Comparison of ENCODE assay signal across 12 mouse cellular contexts in the genomic region with DNA sequence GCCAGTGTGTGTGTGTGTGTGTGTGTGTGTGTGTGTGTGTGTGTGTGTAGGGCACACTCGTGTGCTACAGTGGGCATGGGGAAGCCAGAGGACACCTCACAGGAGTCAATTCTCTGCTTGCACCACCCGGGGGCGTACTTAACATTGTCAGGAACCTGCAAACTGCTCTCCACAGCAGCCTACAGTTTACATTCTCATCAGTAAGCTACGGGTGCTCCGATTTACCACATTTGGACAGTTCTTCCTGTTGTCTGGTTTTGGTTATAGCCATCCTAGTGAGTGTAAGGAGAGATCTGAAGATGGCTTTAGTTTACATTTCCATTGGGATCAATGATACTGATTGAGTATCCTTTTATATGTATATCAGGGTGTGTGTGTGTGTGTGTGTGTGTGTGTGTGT. TPM values are rescaled to one million over a fixed set of nuclear protein-coding genes. Genes with fewer than 3 reads are reported as not detected.
A peak's percentile ranks its signal among the peaks of the same experiment; 100 is the strongest.
DNase-seq lines count a peak whose midpoint lies in the region; ATAC-seq and TF ChIP-seq lines count a peak whose summit lies in the region.
"Had no signal": no experiment of that assay in that cellular context is flagged by ENCODE, and none has a peak within 500 bp of the region (broad histone marks: within the 10 kb centered on the region; RNA-seq: fewer than 3 reads in every experiment).

No protein-coding gene starts in this region.

- H3K4me2 ChIP-seq in intestine, postnatal 0 days (replicated peaks; ENCODE audit: low read depth), result no peak overlapping the region
- H3K4me2 ChIP-seq in intestine, embryonic 15.5 days (replicated peaks), result no peak overlapping the region
- H3K4me2 ChIP-seq: embryonic facial prominence, embryonic 12.5 days; hindbrain, embryonic 15.5 days had no signal

- no peaks in the 10 kb centered on the region for H3K4me1 ChIP-seq in intestine, postnatal 0 days (replicated peaks; ENCODE audit: control insufficient read depth, insufficient read depth, low read length)
- H3K4me1 ChIP-seq in intestine, embryonic 15.5 days (replicated peaks), result peaks cover 10% of the 10 kb centered on the region

- WGBS in intestine, postnatal 0 days, result 73% methylated on average over 5 of the region's 5 CpGs
- 73% methylated on average over 5 of the region's 5 CpGs for WGBS in intestine, embryonic 15.5 days

- no peaks in the 10 kb centered on the region for H3K36me3 ChIP-seq in intestine, postnatal 0 days (ENCODE audit: control insufficient read depth, insufficient read depth)
- H3K36me3 ChIP-seq in intestine, embryonic 15.5 days, result no peaks in the 10 kb centered on the region
- no peaks in the 10 kb centered on the region for H3K36me3 ChIP-seq in splenic B cell, adult 2 months (ENCODE audit: control insufficient read depth, insufficient read depth, low read length, poor library complexity, severe bottlenecking)
- H3K36me3 ChIP-seq: embryonic facial prominence, embryonic 12.5 days; hindbrain, embryonic 15.5 days; limb, embryonic 10.5 days had no signal

- ATAC-seq in intestine, postnatal 0 days, result no peak
- no peak for ATAC-seq in intestine, embryonic 15.5 days
- ATAC-seq in common myeloid progenitor, adult 5-6 weeks (replicated peaks; ENCODE audit: low read depth, poor library complexity, severe bottlenecking), result peak; percentile 40
- ATAC-seq: forebrain, embryonic 16.5 days had no signal

- no peak overlapping the region for H3K4me3 ChIP-seq in intestine, postnatal 0 days (ENCODE audit: low read depth, low read length)
- no peak overlapping the region for H3K4me3 ChIP-seq in intestine, embryonic 15.5 days (replicated peaks)
- H3K4me3 ChIP-seq: embryonic facial prominence, embryonic 12.5 days; hindbrain, embryonic 15.5 days; limb, embryonic 10.5 days; myocyte had no signal

- no peak overlapping the region for H3K27ac ChIP-seq in intestine, postnatal 0 days (ENCODE audit: low read depth, low read length)
- H3K27ac ChIP-seq in intestine, embryonic 15.5 days, result no peak overlapping the region
- H3K27ac ChIP-seq: embryonic facial prominence, embryonic 12.5 days; hindbrain, embryonic 15.5 days; limb, embryonic 10.5 days had no signal

- DNase-seq in ES-CJ7 (ENCODE audit: low read depth, low spot score), result peak; percentile 68
- peak; percentile 12 for DNase-seq in splenic B cell, adult 2 months (ENCODE audit: low read depth, low spot score)
- DNase-seq in layer of hippocampus, postnatal 25 days (ENCODE audit: extremely low spot score in 1 of 2, low spot score in 1 of 2), result no peak
- DNase-seq in urinary bladder, postnatal 4 days (ENCODE audit: low spot score in 2 of 2), result no peak

- peak; percentile 41; the same call in 1 of the 2 replicates for TF ChIP-seq CTCF in intestine, postnatal 0 days (IDR thresholded peaks at IDR 0.05; ENCODE audit: low read depth)

- no peak overlapping the region for H3K9ac ChIP-seq in intestine, postnatal 0 days (ENCODE audit: low read depth, low read length)
- no peak overlapping the region for H3K9ac ChIP-seq in intestine, embryonic 15.5 days
- H3K9ac ChIP-seq: embryonic facial prominence, embryonic 12.5 days; hindbrain, embryonic 15.5 days had no signal

- no peaks in the 10 kb centered on the region for H3K9me3 ChIP-seq in intestine, postnatal 0 days (ENCODE audit: control insufficient read depth)
- H3K9me3 ChIP-seq in intestine, embryonic 15.5 days, result no peaks in the 10 kb centered on the region
- H3K9me3 ChIP-seq: embryonic facial prominence, embryonic 12.5 days; hindbrain, embryonic 15.5 days; limb, embryonic 10.5 days had no signal

- no peaks in the 10 kb centered on the region for H3K27me3 ChIP-seq in intestine, postnatal 0 days (replicated peaks; ENCODE audit: control insufficient read depth, insufficient read depth, low read length)
- H3K27me3 ChIP-seq in intestine, embryonic 15.5 days (replicated peaks), result no peaks in the 10 kb centered on the region
- H3K27me3 ChIP-seq in splenic B cell, adult 2 months (ENCODE audit: control insufficient read depth, insufficient read depth, low read length, poor library complexity, severe bottlenecking), result no peaks in the 10 kb centered on the region
- H3K27me3 ChIP-seq: embryonic facial prominence, embryonic 12.5 days; hindbrain, embryonic 15.5 days had no signal

RNA-seq across cellular contexts. Expression of gene Armc2, which starts 11.3 kb away (rescaled TPM):
- 0.77 and 1.2 TPM in 2 replicates for polyA plus RNA-seq in intestine, postnatal 0 days (2015; fragmentation: Nextera tagmentation; extraction: Ambion mirVana)
- 1.3 and 2.1 TPM in 2 replicates for polyA plus RNA-seq in intestine, embryonic 15.5 days (2015; fragmentation: Nextera tagmentation; extraction: Ambion mirVana)
- 0.14 and 0.29 TPM in 2 replicates for total RNA-seq in common myeloid progenitor, adult 5-6 weeks (2017)
- 1 to 10 TPM; 7.9 to 8.2 TPM for total RNA-seq in layer of hippocampus, postnatal 25 days (2021)

Comparison
In these comparisons a context has a peak if more than half of its experiments do, and no peak if none do; other contexts are left out.
1. DNase-seq: peak in ES-CJ7 (single experiment) and splenic B cell, adult 2 months (single experiment); none in layer of hippocampus, postnatal 25 days (0 of 2) and urinary bladder, postnatal 4 days (0 of 2).